Mouse (Mus musculus) CH12.LX (cell line): Measurements from ENCODE around the gene Fcf1. TPM values are rescaled to one million over a fixed set of nuclear protein-coding genes. Genes with fewer than 3 reads are reported as not detected.

Experiments used
- DNase-seq: peaks from one replicate; pipeline ENCODE4 v3.0.0-alpha.2; 2013; ENCODE audit errors: extremely low read depth
- H3K27ac ChIP-seq: 2 replicates; pipeline ENCODE4 v1.5.1; 2012; ENCODE audit warnings: low read depth, mild to moderate bottlenecking, control low read depth, moderate library complexity; ENCODE audit not compliant: insufficient read depth
- H3K27me3 ChIP-seq: replicated peaks from 2 replicates; pipeline ENCODE3; 2012; ENCODE audit warnings: inconsistent platforms
- H3K36me3 ChIP-seq, 2 experiments: replicated peaks in 1 of 2; 2 replicates each; pipeline versions ENCODE3 to v1.6.1; 2012; ENCODE audit warnings: inconsistent platforms in 1 of 2, low read length in 1 of 2, mild to moderate bottlenecking in 1 of 2, mixed read lengths in 1 of 2, moderate library complexity in 1 of 2; ENCODE audit not compliant: control insufficient read depth in 1 of 2, insufficient read depth in 1 of 2
- H3K4me1 ChIP-seq, 2 experiments: 2 replicates each; pipeline ENCODE4 v1.6.1; 2012; ENCODE audit warnings: inconsistent platforms in 1 of 2, moderate library complexity in 1 of 2; ENCODE audit not compliant: insufficient read depth in 2 of 2, control insufficient read depth in 1 of 2
- H3K4me2 ChIP-seq: 2 replicates; pipeline ENCODE4 v1.6.1; 2012; ENCODE audit warnings: low read depth, mild to moderate bottlenecking, control low read depth; ENCODE audit not compliant: poor library complexity, insufficient read depth, severe bottlenecking
- H3K4me3 ChIP-seq, 3 experiments: fragments of 150-350 bp in 1 of 3; sonication (generic) in 1 of 3; replicated peaks in 1 of 3; 2 replicates each; pipeline versions ENCODE3 to v1.5.1; 2011 to 2012; ENCODE audit warnings: low read depth in 2 of 3, low read length in 2 of 3, mild to moderate bottlenecking in 2 of 3, moderate library complexity in 2 of 3, control low read depth in 1 of 3, improper control_type of control experiment in 1 of 3, inconsistent platforms in 1 of 3, mixed read lengths in 1 of 3; ENCODE audit not compliant: poor library complexity in 1 of 3
- H3K79me2 ChIP-seq: replicated peaks from 2 replicates; pipeline ENCODE4 v1.6.1; 2012; ENCODE audit warnings: mild to moderate bottlenecking, moderate library complexity; ENCODE audit not compliant: control insufficient read depth, poor library complexity, insufficient read depth, severe bottlenecking; ENCODE audit errors: extremely low read depth
- H3K9ac ChIP-seq: 2 replicates; pipeline ENCODE4 v1.6.1; 2012; ENCODE audit warnings: low read depth, mild to moderate bottlenecking, control low read depth, moderate library complexity; ENCODE audit not compliant: insufficient read depth
- H3K9me3 ChIP-seq: replicated peaks from 2 replicates; pipeline ENCODE3; 2012; ENCODE audit warnings: low read length, inconsistent platforms, mixed read lengths
- BHLHE40 ChIP-seq: IDR thresholded peaks from 2 replicates; pipeline ENCODE4 v1.6.1; 2011; ENCODE audit warnings: mild to moderate bottlenecking, low read depth, low read length, improper control_type of control experiment
- CHD1 ChIP-seq: IDR thresholded peaks from 2 replicates; pipeline ENCODE4 v1.6.1; 2012; ENCODE audit warnings: low read depth, low read length, improper control_type of control experiment, inconsistent platforms
- CHD2 ChIP-seq: IDR thresholded peaks from 2 replicates; pipeline ENCODE4 v1.6.1; 2011; ENCODE audit warnings: low read length, improper control_type of control experiment
- CTCF ChIP-seq, 2 experiments: IDR thresholded peaks in 1 of 2; conservative IDR thresholded peaks in 1 of 2; 2 replicates each; pipeline ENCODE4 v1.5.1; 2011 to 2012; ENCODE audit warnings: low read depth in 2 of 2, low read length in 2 of 2, improper control_type of control experiment in 1 of 2, inconsistent platforms in 1 of 2, mild to moderate bottlenecking in 1 of 2, moderate library complexity in 1 of 2
- ELF1 ChIP-seq: IDR thresholded peaks from 2 replicates; pipeline ENCODE4 v1.6.1; 2014; ENCODE audit warnings: low read depth, mild to moderate bottlenecking, inconsistent platforms, low read length, improper control_type of control experiment
- EP300 ChIP-seq: IDR thresholded peaks from 2 replicates; pipeline ENCODE4 v1.6.1; 2011; ENCODE audit warnings: low read length, improper control_type of control experiment
- ETS1 ChIP-seq: conservative IDR thresholded peaks from 2 replicates; pipeline ENCODE4 v1.6.1; 2012; ENCODE audit warnings: low read depth, mild to moderate bottlenecking, inconsistent platforms, low read length, improper control_type of control experiment, moderate library complexity
- GABPA ChIP-seq: IDR thresholded peaks from 2 replicates; pipeline ENCODE4 v1.6.1; 2012; ENCODE audit warnings: low read depth, low read length, improper control_type of control experiment, inconsistent platforms; ENCODE audit not compliant: insufficient replicate concordance
- HCFC1 ChIP-seq: IDR thresholded peaks from 2 replicates; pipeline ENCODE4 v1.6.1; 2012; ENCODE audit warnings: low read depth, mild to moderate bottlenecking, inconsistent platforms, low read length, improper control_type of control experiment
- MAX ChIP-seq: IDR thresholded peaks from 2 replicates; pipeline ENCODE4 v1.6.1; 2011; ENCODE audit warnings: low read length, improper control_type of control experiment
- MAZ ChIP-seq: IDR thresholded peaks from 2 replicates; pipeline ENCODE4 v1.6.1; 2012; ENCODE audit warnings: low read depth, mild to moderate bottlenecking, inconsistent platforms, low read length, improper control_type of control experiment, moderate library complexity
- MXI1 ChIP-seq: IDR thresholded peaks from 2 replicates; pipeline ENCODE4 v1.6.1; 2011; ENCODE audit warnings: mild to moderate bottlenecking, low read depth, low read length, improper control_type of control experiment
- NELFE ChIP-seq: IDR thresholded peaks from 2 replicates; pipeline ENCODE4 v1.6.1; 2011; ENCODE audit warnings: low read depth, low read length, improper control_type of control experiment
- PAX5 ChIP-seq: IDR thresholded peaks from 2 replicates; pipeline ENCODE4 v1.6.1; 2012; ENCODE audit warnings: low read length, inconsistent platforms, mixed read lengths
- POLR2A ChIP-seq: IDR thresholded peaks from 2 replicates; pipeline ENCODE4 v1.6.1; 2011; ENCODE audit warnings: low read depth, mild to moderate bottlenecking, improper control_type of control experiment, low read length
- SMC3 ChIP-seq: IDR thresholded peaks from 2 replicates; pipeline ENCODE4 v1.6.1; 2011; ENCODE audit warnings: low read depth, low read length, improper control_type of control experiment
- UBTF ChIP-seq: IDR thresholded peaks from 2 replicates; pipeline ENCODE4 v1.6.1; 2012; ENCODE audit warnings: low read depth, mild to moderate bottlenecking, inconsistent platforms, low read length, improper control_type of control experiment, moderate library complexity
- USF1 ChIP-seq: IDR thresholded peaks from 2 replicates; pipeline ENCODE4 v1.6.1; 2014; ENCODE audit warnings: low read depth, mild to moderate bottlenecking, inconsistent platforms, low read length, improper control_type of control experiment
- ZC3H11A ChIP-seq: IDR thresholded peaks from 2 replicates; pipeline ENCODE4 v1.6.1; 2012; ENCODE audit warnings: low read depth, mild to moderate bottlenecking, inconsistent platforms, low read length, improper control_type of control experiment
- ZNF384 ChIP-seq: IDR thresholded peaks from 2 replicates; pipeline ENCODE4 v1.6.1; 2012; ENCODE audit warnings: low read depth, low read length, improper control_type of control experiment, inconsistent platforms
- dilution Hi-C: fragments of 300-500 bp; cut with MboI; formaldehyde crosslinking; loops from 2 replicates; pipeline ENCODE4 v1.14.3; 2020; ENCODE audit warnings: low sequenced_read_pairs; ENCODE audit not compliant: extremely low pct_unique_long_range_greater_than_20kb, extremely low pct_ligation_motif_present
- in situ Hi-C: fragments of 300-500 bp; cut with MboI; formaldehyde crosslinking; loops from 3 replicates; pipeline ENCODE4 v1.14.3; 2019; ENCODE audit warnings: low sequenced_read_pairs, low pct_ligation_motif_present, low pct_unique_long_range_greater_than_20kb, mixed read lengths
- polyA plus RNA-seq: library from polyadenylated mRNA; unstranded; fragments of >175 nt; gene quantifications from 2 replicates; pipeline ENCODE4 v1.2.1, GENCODE M21; 2012; ENCODE audit warnings: low read depth; ENCODE audit not compliant: insufficient read length
- total RNA-seq, 2 experiments: library from RNA; depleted of rRNA; stranded (reverse); fragments of 300-350 nt in 1 of 2; fragments of >200 nt in 1 of 2; gene quantifications; 2 replicates each; pipeline ENCODE4 v1.2.3; 2012 to 2014

Fcf1 gene
- total and polyA plus RNA-seq, 3 experiments = 152 to 273 (median 265) TPM

- Histone ChIP-seq H3K27me3 (no peaks in the 10 kb centered on the region), H3K4me1 (peaks cover 0 to 28% of the 10 kb centered on the region in 2 experiments; a peak in 2 of 4 replicates), H3K9me3 (no peaks in the 10 kb centered on the region), H3K4me3 (no peak overlapping the region), H3K4me2 (no peak overlapping the region), H3K9ac (no peak overlapping the region), H3K27ac (no peak overlapping the region), H3K79me2 (no peaks in the 10 kb centered on the region), H3K36me3 (peaks cover 57 to 80% of the 10 kb centered on the region in 2 experiments)
- in situ Hi-C loops = no loop called here
- TF ChIP-seq NELFE (no peak), ELF1 (no peak), POLR2A (no peak), ETS1 (no peak), UBTF (no peak), CHD2 (no peak)
- dilution Hi-C loops = no loop called here
- no peak for DNase-seq
Observed at GRCm38 (mm10) chr12:84926542-84926941, 44.2 kb upstream of the Fcf1 start.

DNA sequence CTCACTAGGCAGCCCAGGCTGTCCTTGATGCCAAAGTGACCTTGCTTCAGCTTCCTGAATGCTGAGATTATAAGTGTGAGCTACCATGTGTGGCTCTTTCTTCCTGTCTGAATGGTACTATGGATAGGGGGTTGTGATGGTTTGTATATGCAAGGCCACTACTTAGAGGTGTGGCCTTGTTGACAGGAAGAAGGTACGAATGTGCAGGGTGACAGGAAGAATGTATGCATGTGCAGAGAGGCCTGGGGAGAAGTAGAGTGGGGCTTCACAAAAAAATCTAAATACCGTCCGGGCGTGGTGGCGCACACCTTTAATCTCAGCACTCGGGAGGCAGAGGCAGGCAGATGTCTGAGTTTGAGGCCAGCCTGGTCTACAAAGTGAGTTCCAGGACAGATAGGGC is 38.5 kb upstream of the Fcf1 start:
- DNase-seq = no peak
- H3K4me1 ChIP-seq = no peaks in the 10 kb centered on the region
- TF ChIP-seq MAZ = no peak
- TF ChIP-seq ZNF384 = no peak
- no peak for TF ChIP-seq PAX5
- TF ChIP-seq MXI1 = no peak
- no peak for TF ChIP-seq BHLHE40
- no peak for TF ChIP-seq USF1
- TF ChIP-seq MAX = no peak
- TF ChIP-seq SMC3 = no peak
- TF ChIP-seq CHD1 = no peak
- TF ChIP-seq EP300 = no peak
- no peak for TF ChIP-seq CTCF (conservative IDR thresholded peaks at IDR 0.05 in 1 of 2, IDR thresholded peaks at IDR 0.05 in 1 of 2; ENCODE audit: low read depth in 2 of 2, low read length in 2 of 2)
- no peak for TF ChIP-seq ETS1
- TF ChIP-seq HCFC1 = no peak
- TF ChIP-seq GABPA = no peak
- no peak for TF ChIP-seq UBTF
- TF ChIP-seq ZC3H11A = no peak
- TF ChIP-seq, all 38 proteins: peak for 0
- H3K79me2 ChIP-seq = no peaks in the 10 kb centered on the region
- no peak overlapping the region for H3K4me2 ChIP-seq
- no peaks in the 10 kb centered on the region for H3K9me3 ChIP-seq
- in situ Hi-C loops (no loop called here), dilution Hi-C loops (no loop called here)
- no peak overlapping the region for H3K4me3 ChIP-seq
- H3K9ac ChIP-seq = no peak overlapping the region
- H3K36me3 ChIP-seq = peaks cover 55 to 80% of the 10 kb centered on the region in 2 experiments
- H3K27me3 ChIP-seq = no peaks in the 10 kb centered on the region
- no peak overlapping the region for H3K27ac ChIP-seq
